Mouse (Mus musculus) lung, postnatal 25 days (tissue): ENCODE results near the gene Fndc3b.

Source experiments
- DNase-seq: peaks from one replicate; pipeline ENCODE4 v3.0.0; 2022; ENCODE audit warnings: low spot score

Fndc3b gene

GRCm38 (mm10) chr3:27621176-27621575 lies 89.9 kb downstream of the Fndc3b start:
- no peak for DNase-seq

- DNase-seq = no peak
These were observed 93.4 kb downstream of the Fndc3b start for GRCm38 (mm10) chr3:27617733-27618132.

GRCm38 (mm10) chr3:27617237-27617499 lies 93.9 kb downstream of the Fndc3b start:
- no peak for DNase-seq

GRCm38 (mm10) chr3:27616421-27617236 lies 94.5 kb downstream of the Fndc3b start:
- DNase-seq = peak; percentile 83

GRCm38 (mm10) chr3:27615479-27615878 lies 95.6 kb downstream of the Fndc3b start:
- DNase-seq = no peak

GRCm38 (mm10) chr3:27613828-27614227 lies 97.3 kb downstream of the Fndc3b start:
- DNase-seq = no peak

- DNase-seq = no peak
These were observed 98.1 kb downstream of the Fndc3b start for GRCm38 (mm10) chr3:27613011-27613410.

GRCm38 (mm10) chr3:27611986-27612385 lies 99.1 kb downstream of the Fndc3b start:
- no peak for DNase-seq

GRCm38 (mm10) chr3:27610547-27610946 lies 100.6 kb downstream of the Fndc3b start:
- no peak for DNase-seq

- no peak for DNase-seq
These were observed 101.0 kb downstream of the Fndc3b start for GRCm38 (mm10) chr3:27610089-27610488.

GRCm38 (mm10) chr3:27607796-27608151 lies 103.3 kb downstream of the Fndc3b start:
- DNase-seq = peak; percentile 45

- peak; percentile 55 for DNase-seq
These were observed 103.9 kb downstream of the Fndc3b start for GRCm38 (mm10) chr3:27607081-27607795.

GRCm38 (mm10) chr3:27606626-27607025 lies 104.5 kb downstream of the Fndc3b start:
- DNase-seq = no peak

- DNase-seq = no peak
These were observed 105.5 kb downstream of the Fndc3b start for GRCm38 (mm10) chr3:27605613-27606012.

GRCm38 (mm10) chr3:27605081-27605480 lies 106.0 kb downstream of the Fndc3b start:
- DNase-seq = no peak

- DNase-seq = no peak
These were observed 106.5 kb downstream of the Fndc3b start for GRCm38 (mm10) chr3:27604629-27605028.

- peak; percentile 41 for DNase-seq
These were observed 107.0 kb downstream of the Fndc3b start for GRCm38 (mm10) chr3:27603905-27604620.

GRCm38 (mm10) chr3:27600645-27601044 lies 110.5 kb downstream of the Fndc3b start:
- no peak for DNase-seq

GRCm38 (mm10) chr3:27600197-27600596 lies 110.9 kb downstream of the Fndc3b start:
- peak; percentile 36 for DNase-seq

GRCm38 (mm10) chr3:27598437-27599382 lies 112.4 kb downstream of the Fndc3b start:
- no peak for DNase-seq

GRCm38 (mm10) chr3:27593485-27594138 lies 117.5 kb downstream of the Fndc3b start:
- no peak for DNase-seq
